24 mouse cellular contexts compared by ENCODE assay signal in genomic region chr10:61931678-61932077, GRCm38 (mm10). TPM values are rescaled to one million over a fixed set of nuclear protein-coding genes. Genes with fewer than 3 reads are reported as not detected.
DNase-seq lines count a peak whose midpoint lies in the region; ATAC-seq and TF ChIP-seq lines count a peak whose summit lies in the region.
"Had no signal": no experiment of that assay in that cellular context is flagged by ENCODE, and none has a peak within 500 bp of the region (broad histone marks: within the 10 kb centered on the region; RNA-seq: fewer than 3 reads in every experiment).

No protein-coding gene starts in this region.

- no peak for ATAC-seq in heart, embryonic 11.5 days (replicated peaks; ENCODE audit: insufficient number of reproducible peaks, low FRiP score, low TSS enrichment)
- peak; percentile 2; the same call in 1 of the 2 replicates for ATAC-seq in lung, postnatal 0 days
- ATAC-seq: forebrain, embryonic 14.5 days; hindbrain, postnatal 0 days; liver, postnatal 0 days; midbrain, embryonic 13.5 days had no signal

- peaks cover 50% of the 10 kb centered on the region for H3K4me1 ChIP-seq in heart, embryonic 11.5 days (ENCODE audit: control insufficient read depth, insufficient read depth, low read length)
- H3K4me1 ChIP-seq in kidney, adult 2 months (ENCODE audit: control insufficient read depth, insufficient read depth, low read length) = peaks cover 8% of the 10 kb centered on the region; the same call in 1 of the 2 replicates
- peaks cover 7% of the 10 kb centered on the region for H3K4me1 ChIP-seq in lung, postnatal 0 days (ENCODE audit: insufficient read depth, low read depth, low read length)
- peaks cover 72% of the 10 kb centered on the region for H3K4me1 ChIP-seq in forebrain, embryonic 10.5 days

- WGBS in heart, embryonic 11.5 days (ENCODE audit: insufficient replicate concordance) = 49% methylated on average over 6 of the region's 6 CpGs
- WGBS in kidney, adult 2 months = 40% methylated on average over 6 of the region's 6 CpGs
- 31% methylated on average over 6 of the region's 6 CpGs for whole genome bisulfite sequencing in lung, postnatal 0 days
- WGBS in forebrain, embryonic 10.5 days = 57% methylated on average over 6 of the region's 6 CpGs

- no peak for TF ChIP-seq POLR2A in kidney, adult 2 months (IDR thresholded peaks at IDR 0.05; ENCODE audit: low read depth, low read length)

- TF ChIP-seq EP300 in lung, postnatal 0 days (IDR thresholded peaks at IDR 0.05) = no peak

- H3K36me3 ChIP-seq in heart, embryonic 11.5 days (ENCODE audit: control insufficient read depth, insufficient read depth, low read length) = no peaks in the 10 kb centered on the region
- no peaks in the 10 kb centered on the region for H3K36me3 ChIP-seq in kidney, adult 2 months (ENCODE audit: control insufficient read depth, insufficient read depth, low read length)
- no peaks in the 10 kb centered on the region for H3K36me3 ChIP-seq in lung, postnatal 0 days (ENCODE audit: insufficient read depth, low read length)
- no peaks in the 10 kb centered on the region for H3K36me3 ChIP-seq in forebrain, embryonic 10.5 days (replicated peaks)
- H3K36me3 ChIP-seq: hindbrain, embryonic 10.5 days; midbrain, embryonic 13.5 days; neural tube, embryonic 12.5 days had no signal

- H3K9me3 ChIP-seq in heart, embryonic 11.5 days (replicated peaks; ENCODE audit: control insufficient read depth, low read length) = no peaks in the 10 kb centered on the region
- H3K9me3 ChIP-seq in lung, postnatal 0 days (ENCODE audit: low read length) = no peaks in the 10 kb centered on the region
- no peaks in the 10 kb centered on the region for H3K9me3 ChIP-seq in forebrain, embryonic 10.5 days
- H3K9me3 ChIP-seq: hindbrain, embryonic 10.5 days; midbrain, embryonic 13.5 days; neural tube, embryonic 12.5 days had no signal

- TF ChIP-seq CTCF in kidney, adult 2 months (conservative IDR thresholded peaks at IDR 0.05; ENCODE audit: insufficient read depth, insufficient read length, low read depth, low read length) = no peak
- no peak for TF ChIP-seq CTCF in lung, postnatal 0 days (IDR thresholded peaks at IDR 0.05)

- H3K4me2 ChIP-seq in heart, embryonic 11.5 days = no peak overlapping the region
- no peak overlapping the region for H3K4me2 ChIP-seq in lung, postnatal 0 days (replicated peaks; ENCODE audit: low read depth, low read length)
- H3K4me2 ChIP-seq: midbrain, embryonic 13.5 days; neural tube, embryonic 12.5 days had no signal

- peak overlapping the region; percentile 11; the same call in 1 of the 2 replicates for H3K27ac ChIP-seq in heart, embryonic 11.5 days (ENCODE audit: low read depth, low read length)
- H3K27ac ChIP-seq in kidney, adult 2 months (ENCODE audit: insufficient read depth, low read depth, low read length) = no peak overlapping the region
- H3K27ac ChIP-seq in lung, postnatal 0 days (ENCODE audit: low read length) = no peak overlapping the region
- no peak overlapping the region; the same call in 1 of the 2 replicates for H3K27ac ChIP-seq in forebrain, embryonic 10.5 days
- H3K27ac ChIP-seq: hindbrain, embryonic 10.5 days; hindbrain, postnatal 0 days; kidney, postnatal 0 days; midbrain, embryonic 13.5 days; neural tube, embryonic 12.5 days had no signal

- intact Hi-C loops in heart, postnatal 10 days (cut with DNase I) = no loop called here

- DNase-seq in heart, postnatal 10 days = no peak
- peak; percentile 16 for DNase-seq in kidney, adult 2 months
- DNase-seq in kidney, adult 9 months = no peak
- DNase-seq in lung, postnatal 0 days (ENCODE audit: low spot score) = no peak
- no peak for DNase-seq in lung, adult 18-20 months
- DNase-seq in layer of hippocampus, adult 18-20 months (ENCODE audit: low spot score in 2 of 2) = no peak
- no peak for DNase-seq in forebrain, embryonic 10.5 days (ENCODE audit: extremely low spot score, low spot score)
- DNase-seq: adrenal gland, postnatal 14 days; B cell, adult 2 months; cerebellum, adult 9-11 months; gastrocnemius, postnatal 10 days; heart, adult 11 months; left cerebral cortex, postnatal 4 days; liver, postnatal 0 days; thymus, postnatal 14 days had no signal

- no peak overlapping the region for H3K4me3 ChIP-seq in heart, embryonic 11.5 days (ENCODE audit: low read depth, low read length)
- H3K4me3 ChIP-seq in kidney, adult 2 months (ENCODE audit: insufficient read depth, low read depth, low read length) = no peak overlapping the region
- H3K4me3 ChIP-seq in lung, postnatal 0 days (ENCODE audit: low read depth, low read length) = no peak overlapping the region
- H3K4me3 ChIP-seq in forebrain, embryonic 10.5 days = no peak overlapping the region
- H3K4me3 ChIP-seq: erythroblast, embryonic 14.5 days; hindbrain, embryonic 10.5 days; midbrain, embryonic 13.5 days; neural tube, embryonic 12.5 days had no signal

- no peaks in the 10 kb centered on the region for H3K27me3 ChIP-seq in heart, embryonic 11.5 days (ENCODE audit: control insufficient read depth, insufficient read depth, low read length)
- H3K27me3 ChIP-seq in kidney, adult 2 months (replicated peaks; ENCODE audit: control insufficient read depth, insufficient read depth, low read length) = no peaks in the 10 kb centered on the region
- H3K27me3 ChIP-seq in lung, postnatal 0 days (replicated peaks; ENCODE audit: insufficient read depth, low read length) = no peaks in the 10 kb centered on the region
- peaks cover 42% of the 10 kb centered on the region for H3K27me3 ChIP-seq in forebrain, embryonic 10.5 days (ENCODE audit: poor library complexity, severe bottlenecking)

- no peak overlapping the region for H3K9ac ChIP-seq in heart, embryonic 11.5 days (ENCODE audit: low read depth, low read length)
- no peak overlapping the region for H3K9ac ChIP-seq in lung, postnatal 0 days (replicated peaks; ENCODE audit: low read depth)
- H3K9ac ChIP-seq: liver, postnatal 0 days; midbrain, embryonic 13.5 days; neural tube, embryonic 12.5 days had no signal

RNA-seq across cellular contexts. Expression of gene Col13a1, which starts 47.2 kb away (rescaled TPM):
- polyA plus RNA-seq in heart, embryonic 11.5 days (2014; fragmentation: Nextera tagmentation; extraction: Ambion mirVana) = 9.4 and 12.9 TPM in 2 replicates
- 1 to 10 TPM; 1.8 to 1.9 TPM for total RNA-seq in heart, postnatal 10 days (2021)
- 0.34 and 0.44 TPM in 2 replicates for polyA plus RNA-seq in kidney, adult 2 months (2012; rRNA removed)
- polyA plus RNA-seq in lung, postnatal 0 days (2015; fragmentation: Nextera tagmentation; extraction: Ambion mirVana) = 54.8 and 61.8 TPM in 2 replicates
- 1 to 10 TPM in 1 of 2 experiments, under 1 TPM in 1; 0.91 to 1.5 TPM for total RNA-seq in layer of hippocampus, adult 18-20 months (2021)
- 3.2 and 3.4 TPM in 2 replicates for polyA plus RNA-seq in forebrain, embryonic 10.5 days (2016; fragmentation: Nextera tagmentation; extraction: Ambion mirVana)
- total RNA-seq: megakaryocyte, adult 5-6 weeks had no signal
